Mouse (Mus musculus): ENCODE results near the gene Rln1.

Rln1 gene

DNA sequence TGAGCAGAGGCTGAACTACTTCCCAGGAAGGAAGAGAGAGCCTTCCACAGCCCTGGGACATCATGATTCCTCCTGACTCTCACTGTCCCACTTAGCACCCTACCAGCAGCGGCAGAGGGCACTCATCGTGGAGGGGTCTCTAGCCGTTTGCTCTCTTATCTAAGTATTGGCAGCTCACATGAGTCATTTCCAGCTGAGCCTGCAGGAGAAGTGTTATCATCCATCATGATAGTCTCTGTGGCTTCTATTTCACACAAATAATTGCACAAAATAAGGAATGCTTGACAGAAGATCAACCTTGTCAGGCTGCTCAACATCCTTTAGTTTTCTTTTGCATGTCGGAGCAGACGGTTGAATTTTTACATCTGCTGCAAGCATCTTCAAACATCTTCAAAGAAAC lies 25.8 kb upstream of the Rln1 start:
- no peak for DNase-seq

- DNase-seq: no peak
Measured at GRCm38 (mm10) chr19:29356281-29356680, 21.8 kb upstream of the Rln1 start.

- peak; percentile 91 for DNase-seq
Measured at GRCm38 (mm10) chr19:29354895-29355877, 20.7 kb upstream of the Rln1 start.

- no peak for DNase-seq
Measured at GRCm38 (mm10) chr19:29350991-29351390, 16.5 kb upstream of the Rln1 start.

DNA sequence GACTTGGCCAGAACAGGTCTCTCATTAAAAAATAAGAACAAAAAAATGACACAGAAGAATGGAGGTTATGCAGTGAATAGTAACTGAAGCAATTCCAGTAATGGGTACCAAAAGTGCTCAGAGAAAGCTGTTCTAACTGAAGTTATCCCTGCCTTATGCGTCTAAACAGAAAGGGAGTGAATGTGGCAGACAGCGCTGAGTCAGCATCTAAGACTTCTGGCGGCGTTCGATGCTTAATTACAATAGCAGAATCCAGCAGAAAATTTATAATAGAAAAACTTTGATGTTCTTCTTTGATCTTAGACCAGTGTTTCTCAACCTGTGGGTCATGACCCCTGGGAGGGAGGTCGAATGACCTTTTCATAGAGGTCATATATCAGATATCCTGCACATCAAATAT lies 11.2 kb upstream of the Rln1 start:
- no peak for DNase-seq

GRCm38 (mm10) chr19:29344868-29345267 lies 10.4 kb upstream of the Rln1 start:
- no peak for DNase-seq

GRCm38 (mm10) chr19:29342281-29342680 lies 7.8 kb upstream of the Rln1 start:
- no peak for DNase-seq

DNA sequence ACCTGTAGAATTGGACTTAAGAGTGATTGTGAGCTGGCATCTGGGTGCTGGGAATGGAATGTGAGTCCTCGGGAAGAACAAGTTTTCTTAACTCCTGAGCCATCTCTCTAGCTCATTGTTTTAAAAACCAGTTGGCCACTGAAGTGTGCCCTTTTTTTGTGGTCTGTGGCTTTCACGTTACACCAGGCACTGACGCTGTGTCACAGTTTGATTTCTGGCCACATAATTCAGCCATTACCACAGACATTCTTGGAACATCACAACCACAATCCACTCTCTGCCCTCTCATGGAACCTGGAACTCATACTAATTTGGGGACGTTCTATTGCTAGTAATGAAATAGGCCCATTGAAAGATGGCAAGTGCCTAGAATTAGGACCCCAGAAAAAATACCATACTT lies 6.6 kb upstream of the Rln1 start:
- no peak for DNase-seq

GRCm38 (mm10) chr19:29336624-29337023 lies 2.2 kb upstream of the Rln1 start:
- DNase-seq: no peak

DNA sequence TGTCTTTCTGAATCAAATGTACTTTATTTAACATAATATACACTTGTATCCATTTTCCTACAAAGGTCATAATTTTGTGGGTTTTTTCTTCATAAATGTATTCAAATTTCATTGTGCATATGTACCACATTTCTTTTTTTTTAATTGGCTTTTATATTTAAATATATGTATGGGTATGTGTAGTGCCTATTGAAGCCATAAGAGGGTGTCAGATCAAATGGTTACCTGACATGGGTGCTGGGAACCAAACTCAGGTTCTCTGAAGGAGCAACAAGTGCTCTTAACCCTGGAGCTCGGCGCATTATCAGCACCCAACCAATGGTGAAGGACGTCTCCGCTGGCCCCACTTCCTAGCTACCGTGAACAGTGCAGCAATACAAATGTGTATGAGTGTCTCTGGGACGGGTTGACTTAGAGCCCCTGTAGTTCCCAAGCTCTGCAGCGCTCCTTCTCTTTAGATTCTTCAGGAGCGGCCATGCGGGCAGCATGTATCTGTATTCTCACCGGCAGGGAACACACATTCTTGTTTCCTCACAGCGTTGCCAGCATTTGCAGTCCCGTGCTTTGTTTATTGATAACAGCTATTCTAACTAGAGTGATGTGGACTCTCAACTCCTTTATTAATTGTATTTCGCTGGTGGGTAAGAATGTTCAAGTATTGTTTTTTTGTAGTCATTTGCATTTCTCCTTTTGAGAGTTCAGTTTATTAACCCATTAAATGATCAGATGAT lies 7.5 kb downstream of the Rln1 start:
- DNase-seq: no peak

DNA sequence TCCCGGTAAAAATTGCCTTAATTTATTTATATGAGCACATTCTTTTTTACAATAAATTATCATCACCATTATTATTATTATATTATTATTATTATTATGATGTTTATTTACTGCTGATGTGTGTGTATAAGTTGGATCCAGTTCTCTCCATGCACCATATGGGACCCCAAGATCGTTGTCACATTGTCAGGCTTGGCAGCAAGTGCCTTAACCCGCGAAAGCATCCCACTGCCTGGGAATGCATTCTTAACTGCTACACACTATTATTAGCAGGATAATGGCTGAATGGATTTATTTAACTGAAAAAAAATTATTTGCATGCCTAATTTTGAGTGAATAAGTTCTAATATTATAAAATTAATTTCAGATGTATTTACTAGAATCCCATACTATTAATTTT lies 8.1 kb downstream of the Rln1 start:
- DNase-seq: no peak

DNA sequence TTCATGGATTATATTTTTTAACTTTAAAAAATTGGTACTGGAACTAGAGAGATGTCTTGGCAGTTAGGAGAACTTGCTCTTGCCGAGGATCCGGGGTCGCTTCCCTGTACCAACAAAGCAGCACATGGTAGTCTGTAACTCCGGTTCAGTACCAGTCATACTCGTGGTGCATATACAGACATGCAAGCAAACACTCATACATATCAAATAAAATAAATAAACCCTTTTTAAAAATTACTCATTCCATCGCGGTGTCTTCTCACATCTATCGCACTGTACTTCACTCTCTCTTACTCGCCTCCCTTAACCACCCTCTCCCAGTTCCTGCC lies 8.7 kb downstream of the Rln1 start:
- DNase-seq: no peak

DNA sequence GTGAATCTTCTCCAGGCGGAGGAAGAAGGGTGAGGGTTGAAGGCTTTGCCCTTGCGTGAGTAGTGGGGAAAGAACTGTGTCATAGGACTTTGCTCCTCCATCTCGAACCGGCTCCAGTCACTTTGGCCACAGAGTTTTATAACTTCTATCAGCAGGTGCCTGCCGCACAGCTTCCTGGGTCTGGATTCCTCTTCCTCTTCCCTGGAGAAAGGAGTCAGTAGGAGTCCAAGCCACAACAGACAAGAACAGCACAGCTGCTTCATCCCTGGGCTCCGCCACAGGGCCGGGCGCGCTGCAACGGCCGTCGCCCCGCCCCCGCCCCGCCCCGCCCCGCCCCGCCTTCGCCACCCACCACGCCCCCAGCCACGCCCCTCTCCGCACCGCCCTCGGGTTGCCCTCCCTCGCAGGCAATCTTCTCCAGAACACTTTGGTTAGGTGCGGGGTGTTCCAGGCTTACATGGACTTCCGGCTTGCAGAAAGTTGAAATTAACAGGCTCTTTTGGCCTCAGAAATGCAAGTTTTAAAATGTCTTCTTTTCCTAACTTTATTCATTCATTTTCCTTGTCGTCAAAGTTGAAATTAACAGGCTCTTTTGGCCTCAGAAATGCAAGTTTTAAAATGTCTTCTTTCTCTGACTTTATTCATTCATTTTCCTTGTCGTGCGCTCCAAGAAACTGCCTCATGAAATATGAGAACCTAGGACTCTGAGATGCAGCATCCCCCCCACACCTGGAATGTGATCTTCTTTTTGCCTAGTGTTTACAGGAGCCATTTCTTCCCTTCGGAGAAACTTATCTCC lies 9.2 kb downstream of the Rln1 start, which contains the start of gene Insl6:
TSS of gene Insl6 (minus strand) at position 304 of the 799 bp plus-strand sequence.
- peak; percentile 88 for DNase-seq

DNA sequence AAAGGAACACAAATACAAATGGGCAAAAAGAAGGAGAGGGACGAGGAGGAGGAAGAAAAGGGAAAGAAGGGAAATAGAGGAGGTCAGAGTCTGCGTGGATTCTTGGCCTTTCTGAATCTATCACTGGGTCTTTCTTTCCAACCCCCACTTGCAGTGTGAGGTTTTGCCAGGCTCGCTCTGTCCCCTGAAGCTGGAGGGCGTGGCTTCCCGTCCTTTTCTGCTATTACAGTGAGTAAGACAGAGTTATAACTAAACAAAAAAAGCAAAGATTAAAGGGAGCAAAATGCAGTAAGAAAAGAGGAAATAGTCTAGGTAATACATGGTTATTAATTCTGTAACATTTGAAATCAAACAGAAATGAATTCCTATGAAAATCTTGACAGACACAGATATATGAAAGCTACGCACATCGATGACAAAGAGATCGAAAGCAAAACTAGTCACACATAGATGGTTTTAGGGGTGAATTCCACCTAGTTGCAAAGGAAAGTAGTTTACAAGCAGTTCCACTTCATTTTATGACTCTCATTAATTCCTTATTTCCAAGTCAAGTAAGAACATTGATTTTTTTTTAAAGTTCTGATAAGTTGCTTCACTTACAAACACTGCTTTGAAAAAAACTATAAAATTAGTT lies 10.9 kb downstream of the Rln1 start:
- no peak for DNase-seq

- no peak for DNase-seq
Measured at GRCm38 (mm10) chr19:29312661-29313060, 21.8 kb downstream of the Rln1 start.

DNA sequence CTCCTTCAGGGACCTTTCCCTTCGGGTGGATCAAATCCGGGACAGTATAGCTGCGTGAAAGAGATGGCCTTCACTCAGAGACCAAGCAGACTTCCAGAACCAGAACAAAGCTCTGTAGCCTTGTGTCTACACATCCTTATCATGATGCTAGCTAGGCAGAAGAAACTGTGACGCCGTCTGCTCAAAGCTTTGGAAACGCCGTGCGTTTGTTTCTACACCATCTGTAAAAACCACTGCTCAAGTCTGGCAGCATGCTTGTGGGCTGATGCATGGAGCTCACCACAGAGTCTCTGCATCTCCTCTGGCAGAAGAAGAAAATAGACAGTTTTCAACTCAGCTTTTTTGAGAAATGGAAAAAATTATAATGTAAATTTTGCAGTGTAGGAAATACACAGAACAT lies 22.7 kb downstream of the Rln1 start:
- DNase-seq: no peak

DNA sequence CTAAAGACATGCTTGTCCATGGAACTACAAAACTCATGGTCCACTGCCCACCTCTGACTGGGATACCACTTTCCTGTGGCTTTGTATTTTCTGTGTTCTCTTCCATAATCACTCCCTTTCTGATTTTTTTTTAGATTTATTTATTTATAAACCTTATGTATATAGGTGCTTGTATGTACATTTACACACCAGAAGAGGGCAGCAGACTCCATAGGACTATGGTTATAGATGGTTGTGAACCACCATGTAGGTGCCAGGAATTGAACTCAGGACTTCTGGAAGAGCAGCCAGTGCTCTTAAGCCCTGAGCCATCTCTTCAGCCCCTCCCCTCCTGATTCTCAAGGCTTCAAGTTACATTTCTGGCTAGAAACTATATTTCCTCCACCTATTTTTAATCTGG lies 25.6 kb downstream of the Rln1 start:
- no peak for DNase-seq

- DNase-seq: no peak
Measured at GRCm38 (mm10) chr19:29302119-29302518, 32.4 kb downstream of the Rln1 start.

DNA sequence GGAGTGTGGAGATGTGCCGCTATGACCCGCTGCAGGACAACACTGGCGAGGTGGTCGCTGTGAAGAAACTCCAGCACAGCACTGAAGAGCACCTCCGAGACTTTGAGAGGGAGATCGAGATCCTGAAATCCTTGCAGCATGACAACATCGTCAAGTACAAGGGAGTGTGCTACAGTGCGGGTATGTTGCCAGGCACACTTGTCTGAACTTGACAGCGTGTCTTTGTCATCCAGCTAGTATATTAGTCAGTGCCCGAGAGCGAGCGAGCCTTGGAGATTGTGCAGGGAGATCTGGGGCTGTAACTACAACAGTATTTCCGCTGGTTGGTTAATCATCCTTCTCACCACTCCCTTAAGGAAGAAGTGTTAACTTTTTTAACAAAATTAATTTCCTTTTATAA lies 33.6 kb downstream of the Rln1 start:
- DNase-seq: no peak

GRCm38 (mm10) chr19:29297366-29297765 lies 37.1 kb downstream of the Rln1 start:
- no peak for DNase-seq

DNA sequence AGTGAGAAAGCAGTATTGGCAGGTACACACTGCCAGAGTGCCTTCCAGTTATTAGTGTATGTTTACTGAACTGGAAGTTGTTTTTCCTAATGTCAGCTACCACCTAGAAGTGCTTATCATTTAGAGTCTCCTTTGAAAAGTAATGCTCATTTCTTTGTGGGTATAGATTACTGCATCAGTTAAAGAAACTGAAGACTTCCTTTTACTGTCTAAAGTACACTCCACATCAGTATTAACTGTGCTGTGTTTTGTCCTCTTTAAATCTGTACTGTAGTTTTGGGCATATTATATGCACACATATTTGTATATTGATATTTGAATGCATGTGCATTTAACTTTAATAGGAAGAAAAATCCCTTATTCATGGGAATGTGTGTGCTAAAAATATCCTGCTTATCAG lies 38.3 kb downstream of the Rln1 start:
- no peak for DNase-seq

- DNase-seq: no peak
Measured at GRCm38 (mm10) chr19:29294756-29295155, 39.7 kb downstream of the Rln1 start.

- DNase-seq: no peak
Measured at GRCm38 (mm10) chr19:29292546-29292945, 41.9 kb downstream of the Rln1 start.
